ENCODE assay signal across 9 mouse cellular contexts in genomic region chr11:117235898-117236459, GRCm38 (mm10). TPM values are rescaled to one million over a fixed set of nuclear protein-coding genes. Genes with fewer than 3 reads are reported as not detected.
A peak's percentile ranks its signal among the peaks of the same experiment; 100 is the strongest.
DNase-seq lines count a peak whose midpoint lies in the region; ATAC-seq and TF ChIP-seq lines count a peak whose summit lies in the region.
"Had no signal": no experiment of that assay in that cellular context is flagged by ENCODE, and none has a peak within 500 bp of the region (broad histone marks: within the 10 kb centered on the region; RNA-seq: fewer than 3 reads in every experiment).

No protein-coding gene starts in this region.

- TF ChIP-seq POLR2A in cortical plate, adult 2 months (IDR thresholded peaks at IDR 0.05; ENCODE audit: extremely low read depth, insufficient read depth, low read length) = peak; percentile 46; the same call in 1 of the 2 replicates

- 25% methylated on average over 9 of the region's 9 CpGs for WGBS in hindbrain, postnatal 0 days
- WGBS in midbrain, embryonic 14.5 days = 34% methylated on average over 9 of the region's 9 CpGs

- no peak overlapping the region for H3K4me2 ChIP-seq in hindbrain, postnatal 0 days (ENCODE audit: low read depth, low read length)
- no peak overlapping the region for H3K4me2 ChIP-seq in midbrain, embryonic 14.5 days (ENCODE audit: low read length)

- no peaks in the 10 kb centered on the region for H3K27me3 ChIP-seq in hindbrain, postnatal 0 days (ENCODE audit: insufficient read depth, low read length)
- H3K27me3 ChIP-seq in midbrain, embryonic 14.5 days (ENCODE audit: control insufficient read depth, insufficient read depth, low read length) = no peaks in the 10 kb centered on the region

- ATAC-seq in hindbrain, postnatal 0 days = no peak
- no peak for ATAC-seq in midbrain, embryonic 14.5 days (ENCODE audit: low FRiP score, low TSS enrichment)
- ATAC-seq: inflammation-experienced regulatory T-cells, adult 6 months had no signal

- no peak overlapping the region for H3K27ac ChIP-seq in cortical plate, adult 2 months (ENCODE audit: insufficient read depth, low read length)
- peak overlapping the region; percentile 71; the same call in 1 of the 2 replicates for H3K27ac ChIP-seq in hindbrain, postnatal 0 days
- H3K27ac ChIP-seq in midbrain, embryonic 14.5 days (replicated peaks; ENCODE audit: low read depth, low read length) = no peak overlapping the region

- peak overlapping the region; percentile 28; the same call in 1 of the 2 replicates for H3K9ac ChIP-seq in hindbrain, postnatal 0 days (replicated peaks; ENCODE audit: low read length)
- H3K9ac ChIP-seq in midbrain, embryonic 14.5 days (replicated peaks; ENCODE audit: low read length) = no peak overlapping the region

- no peak for TF ChIP-seq CTCF in cortical plate, adult 2 months (IDR thresholded peaks at IDR 0.05; ENCODE audit: extremely low read depth, insufficient read depth, low read length)
- no peak for TF ChIP-seq CTCF in hindbrain, postnatal 0 days (IDR thresholded peaks at IDR 0.05; ENCODE audit: low read depth)

- H3K4me1 ChIP-seq in cortical plate, adult 2 months (ENCODE audit: control insufficient read depth, insufficient read depth, low read length) = peaks cover 3% of the 10 kb centered on the region
- H3K4me1 ChIP-seq in hindbrain, postnatal 0 days (ENCODE audit: insufficient read depth, low read length) = peaks cover 17% of the 10 kb centered on the region
- H3K4me1 ChIP-seq in midbrain, embryonic 14.5 days (ENCODE audit: control insufficient read depth, insufficient read depth, low read length) = peaks cover 7% of the 10 kb centered on the region; the same call in 1 of the 2 replicates

- DNase-seq in heart, adult 18-20 months = peak; percentile 22 to 33
- DNase-seq in heart, adult 9 months (ENCODE audit: low spot score in 2 of 2) = no peak
- peak; percentile 56 for DNase-seq in hindbrain, postnatal 0 days (ENCODE audit: low spot score)
- DNase-seq in lung, postnatal 36 days = peak; percentile 48
- DNase-seq in cerebellum, adult 11-12 months = no peak
- no peak for DNase-seq in midbrain, embryonic 14.5 days
- DNase-seq in spleen, postnatal 14 days (ENCODE audit: low spot score in 2 of 2) = no peak

- H3K4me3 ChIP-seq in cortical plate, adult 2 months (ENCODE audit: insufficient read depth, low read length) = no peak overlapping the region
- H3K4me3 ChIP-seq in hindbrain, postnatal 0 days (ENCODE audit: low read length) = no peak overlapping the region
- no peak overlapping the region for H3K4me3 ChIP-seq in midbrain, embryonic 14.5 days (replicated peaks; ENCODE audit: low read depth, low read length)

- no peaks in the 10 kb centered on the region for H3K9me3 ChIP-seq in hindbrain, postnatal 0 days (ENCODE audit: low read length)
- no peaks in the 10 kb centered on the region for H3K9me3 ChIP-seq in midbrain, embryonic 14.5 days (ENCODE audit: control insufficient read depth, low read length)

- no peaks in the 10 kb centered on the region for H3K36me3 ChIP-seq in hindbrain, postnatal 0 days (ENCODE audit: insufficient read depth, low read length)
- no peaks in the 10 kb centered on the region for H3K36me3 ChIP-seq in midbrain, embryonic 14.5 days (ENCODE audit: control insufficient read depth, insufficient read depth, low read length)

RNA-seq across cellular contexts. Expression of gene Sept9, which starts 36.5 kb away (rescaled TPM):
- total RNA-seq in heart, adult 18-20 months (2021) = 10 to 100 TPM; 32.7 to 33.4 TPM
- 34.6 and 36.9 TPM in 2 replicates for polyA plus RNA-seq in cortical plate, adult 2 months (2012; rRNA removed)
- 111 and 112 TPM in 2 replicates for total RNA-seq in hindbrain, postnatal 0 days (2014; rRNA removed)
- polyA plus RNA-seq in hindbrain, postnatal 0 days (2015; fragmentation: Nextera tagmentation; extraction: Ambion mirVana) = 88.8 and 89.8 TPM in 2 replicates
- 91.8 and 97.4 TPM in 2 replicates for polyA plus RNA-seq in midbrain, embryonic 14.5 days (2014; fragmentation: Nextera tagmentation; extraction: Ambion mirVana)

Comparison
In these comparisons a context has a peak if more than half of its experiments do, and no peak if none do; other contexts are left out.
1. DNase-seq: peak in heart, adult 18-20 months (2 of 2), hindbrain, postnatal 0 days (single experiment) and lung, postnatal 36 days (single experiment); none in heart, adult 9 months (0 of 2), cerebellum, adult 11-12 months (single experiment), midbrain, embryonic 14.5 days (single experiment) and spleen, postnatal 14 days (0 of 2).